Mouse (Mus musculus): ENCODE measurements at regions not wholly inside any gene's neighbourhood (a gene's known extent, or its start where the extent isn't known, plus 50 kb on each side); places are given as distances from the start of the nearest gene placed in this dataset.

DNA sequence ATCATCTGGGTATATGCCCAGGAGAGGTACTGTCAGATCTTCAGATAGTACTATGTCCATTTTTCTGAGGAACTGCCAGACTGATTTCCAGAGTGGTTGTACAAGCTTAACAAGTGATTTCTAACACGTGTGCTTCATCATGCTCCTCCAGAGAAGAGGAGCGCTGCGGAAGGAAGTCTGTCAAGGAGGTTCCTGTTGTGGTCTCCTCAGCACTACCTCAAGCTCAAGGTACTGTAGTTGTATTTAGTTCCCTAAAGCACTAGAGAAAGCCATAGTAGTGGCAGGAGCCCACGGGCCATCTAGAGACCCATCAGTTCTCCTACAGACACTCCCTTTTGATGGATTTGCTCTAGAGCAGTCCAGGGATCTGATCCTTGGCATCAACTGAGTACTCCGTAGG, 459.3 kb downstream of the Pik3r1 start:
- no peak for TF ChIP-seq CTCF (IDR thresholded peaks at IDR 0.05; ENCODE audit: low read depth)
- Histone ChIP-seq H3K9ac (replicated peaks) (no peak overlapping the region), H3K9me3 (ENCODE audit: control insufficient read depth, low read length) (no peaks in the 10 kb centered on the region), H3K4me2 (ENCODE audit: low read depth) (no peak overlapping the region), H3K4me1 (replicated peaks; ENCODE audit: control insufficient read depth in 2 of 2, insufficient read depth in 2 of 2, low read length in 1 of 2) (no peaks in the 10 kb centered on the region), H3K4me3 (ENCODE audit: insufficient read depth in 1 of 2, low read depth in 2 of 2, low read length in 2 of 2) (no peak overlapping the region), H3K36me3 (replicated peaks; ENCODE audit: control insufficient read depth, insufficient read depth, low read depth) (no peaks in the 10 kb centered on the region), H3K27ac (no peak overlapping the region), H3K27me3 (ENCODE audit: control insufficient read depth, insufficient read depth, low read length) (no peaks in the 10 kb centered on the region)
- WGBS (ENCODE audit: insufficient replicate concordance) = 36% methylated on average over 5 of the region's 5 CpGs
- DNase-seq (ENCODE audit: low read depth in 3 of 3, low spot score in 3 of 3) = no peak
- ATAC-seq (ENCODE audit: insufficient read depth) = no peak

DNA sequence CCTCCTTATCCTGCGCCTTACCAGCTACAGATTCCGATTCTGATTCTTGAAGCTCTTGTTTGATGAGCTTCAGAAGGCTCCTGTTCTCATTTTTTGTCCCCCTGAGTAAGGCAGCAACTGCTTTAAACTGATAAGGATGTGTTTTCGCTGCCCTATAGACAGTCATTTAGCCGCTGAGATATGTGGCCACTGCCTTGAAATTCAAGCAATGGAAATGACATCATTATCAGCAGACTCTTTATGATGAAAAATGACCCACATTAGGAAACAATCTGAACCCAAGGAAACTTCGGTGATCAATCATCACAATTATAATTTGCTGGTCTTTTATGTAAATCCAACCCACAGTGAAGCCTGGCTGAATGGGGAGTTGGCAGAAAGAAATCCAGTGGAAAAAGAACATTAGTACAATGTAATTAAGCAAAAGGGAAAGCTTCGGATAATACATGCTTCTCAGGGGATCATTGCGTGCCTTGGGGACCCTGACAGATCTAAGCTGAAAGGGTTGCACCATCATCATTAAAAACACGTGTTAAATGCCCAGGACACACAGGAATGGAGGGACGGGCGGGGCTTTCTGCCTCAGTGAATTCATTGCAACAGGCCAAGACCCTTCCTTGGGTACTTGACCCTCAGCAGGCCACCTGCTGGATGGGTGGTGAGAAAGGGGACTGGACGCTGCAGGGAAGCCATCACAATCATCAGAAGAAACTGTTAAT, 462.2 kb downstream of the Pik3r1 start:
- DNase-seq (ENCODE audit: low read depth in 3 of 3, low spot score in 3 of 3) = no peak
- WGBS (ENCODE audit: insufficient replicate concordance) = 45% methylated on average over 11 of the region's 11 CpGs
- TF ChIP-seq CTCF (IDR thresholded peaks at IDR 0.05; ENCODE audit: low read depth) = no peak
- TF ChIP-seq EP300 (IDR thresholded peaks at IDR 0.05; ENCODE audit: low read depth) = no peak
- Histone ChIP-seq H3K36me3 (replicated peaks; ENCODE audit: control insufficient read depth, insufficient read depth, low read depth) (no peaks in the 10 kb centered on the region), H3K9ac (replicated peaks) (no peak overlapping the region), H3K4me3 (ENCODE audit: insufficient read depth in 1 of 2, low read depth in 2 of 2, low read length in 2 of 2) (no peak overlapping the region), H3K9me3 (ENCODE audit: control insufficient read depth, low read length) (no peaks in the 10 kb centered on the region), H3K27ac (no peak overlapping the region), H3K27me3 (ENCODE audit: control insufficient read depth, insufficient read depth, low read length) (no peaks in the 10 kb centered on the region), H3K4me1 (replicated peaks; ENCODE audit: control insufficient read depth in 2 of 2, insufficient read depth in 2 of 2, low read length in 1 of 2) (no peaks in the 10 kb centered on the region), H3K4me2 (ENCODE audit: low read depth) (no peak overlapping the region)
- no peak for ATAC-seq (ENCODE audit: insufficient read depth)

DNA sequence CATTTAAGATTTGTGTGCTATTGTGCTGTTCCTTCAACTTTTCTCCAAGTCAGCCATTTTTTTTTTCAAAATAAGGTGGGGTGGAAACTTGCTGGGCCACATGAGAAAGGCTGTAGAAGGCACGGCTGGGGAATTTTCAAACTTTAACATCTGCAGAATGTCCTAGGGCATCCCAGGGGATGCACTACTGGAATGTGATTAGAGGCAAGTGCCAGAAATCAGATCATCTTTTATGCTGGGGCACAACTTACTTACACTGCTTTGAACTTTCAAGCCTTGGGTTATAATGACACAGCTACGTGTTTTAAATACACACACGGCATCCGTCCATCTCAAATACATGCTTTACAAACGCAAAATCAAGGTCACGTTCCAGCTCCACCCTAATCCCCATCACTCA, 463.0 kb downstream of the Pik3r1 start:
- no peak for ATAC-seq (ENCODE audit: insufficient read depth)
- Histone ChIP-seq H3K4me2 (ENCODE audit: low read depth) (no peak overlapping the region), H3K9ac (replicated peaks) (no peak overlapping the region), H3K4me1 (replicated peaks; ENCODE audit: control insufficient read depth in 2 of 2, insufficient read depth in 2 of 2, low read length in 1 of 2) (no peaks in the 10 kb centered on the region), H3K36me3 (replicated peaks; ENCODE audit: control insufficient read depth, insufficient read depth, low read depth) (no peaks in the 10 kb centered on the region), H3K27me3 (ENCODE audit: control insufficient read depth, insufficient read depth, low read length) (no peaks in the 10 kb centered on the region), H3K27ac (no peak overlapping the region), H3K4me3 (ENCODE audit: insufficient read depth in 1 of 2, low read depth in 2 of 2, low read length in 2 of 2) (no peak overlapping the region), H3K9me3 (ENCODE audit: control insufficient read depth, low read length) (no peaks in the 10 kb centered on the region)
- no peak for DNase-seq (ENCODE audit: low read depth in 3 of 3, low spot score in 3 of 3)
- no peak for TF ChIP-seq CTCF (IDR thresholded peaks at IDR 0.05; ENCODE audit: low read depth)
- no peak for TF ChIP-seq EP300 (IDR thresholded peaks at IDR 0.05; ENCODE audit: low read depth)
- 74% methylated on average over 6 of the region's 6 CpGs for WGBS (ENCODE audit: insufficient replicate concordance)

DNA sequence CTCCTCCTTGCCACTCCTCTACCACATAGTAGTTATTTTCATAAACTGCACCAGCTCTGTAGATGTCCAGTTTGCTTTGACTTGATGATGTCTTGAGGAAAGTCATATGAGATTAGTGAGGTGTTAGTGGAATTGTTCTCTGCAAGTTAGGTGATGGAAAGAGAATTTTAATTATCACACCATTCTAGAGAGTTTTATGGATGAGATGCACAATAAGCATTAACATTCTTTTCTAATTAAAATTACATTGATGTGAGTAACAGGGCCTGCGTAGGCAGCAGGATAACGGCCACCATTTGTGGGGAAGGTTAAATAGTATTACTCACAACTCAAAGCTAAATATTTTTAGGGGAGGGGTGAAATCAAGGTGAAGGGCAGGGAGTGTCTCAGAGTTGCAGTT, 466.7 kb downstream of the Pik3r1 start:
- TF ChIP-seq EP300 (IDR thresholded peaks at IDR 0.05; ENCODE audit: low read depth) (no peak), CTCF (IDR thresholded peaks at IDR 0.05; ENCODE audit: low read depth) (no peak)
- no peaks in the 10 kb centered on the region for H3K27me3 ChIP-seq (ENCODE audit: control insufficient read depth, insufficient read depth, low read length)
- no peak overlapping the region for H3K27ac ChIP-seq
- H3K36me3 ChIP-seq (replicated peaks; ENCODE audit: control insufficient read depth, insufficient read depth, low read depth) = no peaks in the 10 kb centered on the region
- H3K4me1 ChIP-seq (replicated peaks; ENCODE audit: control insufficient read depth in 2 of 2, insufficient read depth in 2 of 2, low read length in 1 of 2) = no peaks in the 10 kb centered on the region
- no peak overlapping the region for H3K4me2 ChIP-seq (ENCODE audit: low read depth)
- H3K4me3 ChIP-seq (ENCODE audit: insufficient read depth in 1 of 2, low read depth in 2 of 2, low read length in 2 of 2) = no peak overlapping the region
- H3K9ac ChIP-seq (replicated peaks) = no peak overlapping the region
- DNase-seq (ENCODE audit: low read depth in 3 of 3, low spot score in 3 of 3) (no peak), ATAC-seq (ENCODE audit: insufficient read depth) (no peak)
- WGBS (ENCODE audit: insufficient replicate concordance) = 52% methylated on average over 2 of the region's 2 CpGs
- no peaks in the 10 kb centered on the region for H3K9me3 ChIP-seq (ENCODE audit: control insufficient read depth, low read length)

DNA sequence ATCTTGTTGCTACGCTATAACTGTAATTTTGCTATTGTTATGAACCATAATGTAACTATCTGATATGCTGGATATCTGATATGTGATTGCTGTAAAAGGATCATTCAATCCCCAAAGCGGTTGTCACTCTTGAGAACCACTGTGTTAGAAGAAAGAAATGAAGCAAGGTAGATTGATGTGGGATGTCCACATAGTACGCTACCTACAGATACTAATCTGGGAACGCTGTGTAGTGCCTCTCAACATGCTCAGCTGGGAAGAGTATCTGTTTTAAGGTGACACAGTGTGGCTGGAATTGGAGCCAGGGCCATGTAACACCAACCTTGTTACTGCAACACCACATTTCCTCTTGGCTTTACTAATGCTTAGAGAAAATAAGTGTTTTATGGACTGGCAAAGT, 456.2 kb upstream of the Slc30a5 start:
- Histone ChIP-seq H3K4me1 (replicated peaks; ENCODE audit: control insufficient read depth in 2 of 2, insufficient read depth in 2 of 2, low read length in 1 of 2) (no peaks in the 10 kb centered on the region), H3K27ac (no peak overlapping the region), H3K27me3 (ENCODE audit: control insufficient read depth, insufficient read depth, low read length) (no peaks in the 10 kb centered on the region), H3K4me3 (ENCODE audit: insufficient read depth in 1 of 2, low read depth in 2 of 2, low read length in 2 of 2) (no peak overlapping the region), H3K4me2 (ENCODE audit: low read depth) (no peak overlapping the region), H3K9me3 (ENCODE audit: control insufficient read depth, low read length) (no peaks in the 10 kb centered on the region), H3K36me3 (replicated peaks; ENCODE audit: control insufficient read depth, insufficient read depth, low read depth) (no peaks in the 10 kb centered on the region), H3K9ac (replicated peaks) (no peak overlapping the region)
- no peak for TF ChIP-seq EP300 (IDR thresholded peaks at IDR 0.05; ENCODE audit: low read depth)
- TF ChIP-seq CTCF (IDR thresholded peaks at IDR 0.05; ENCODE audit: low read depth) = no peak
- no peak for ATAC-seq (ENCODE audit: insufficient read depth)
- no peak for DNase-seq (ENCODE audit: low read depth in 3 of 3, low spot score in 3 of 3)
- WGBS (ENCODE audit: insufficient replicate concordance) = 59% methylated on average over 4 of the region's 4 CpGs

Measured in liver, embryonic 14.5 days (tissue).